Mouse (Mus musculus): ENCODE results near the gene Cpeb3.
"Not testable (repeated sequence)": the region's sequence is repeated elsewhere in the genome, so short reads cannot be mapped to it uniquely, and the experiment has no call there.

The Cpeb3 gene

GRCm38 (mm10) chr19:37090146-37091061, 118.0 kb downstream of the Cpeb3 start:
- intact Hi-C loops (cut with DNase I) = no loop called here

DNA sequence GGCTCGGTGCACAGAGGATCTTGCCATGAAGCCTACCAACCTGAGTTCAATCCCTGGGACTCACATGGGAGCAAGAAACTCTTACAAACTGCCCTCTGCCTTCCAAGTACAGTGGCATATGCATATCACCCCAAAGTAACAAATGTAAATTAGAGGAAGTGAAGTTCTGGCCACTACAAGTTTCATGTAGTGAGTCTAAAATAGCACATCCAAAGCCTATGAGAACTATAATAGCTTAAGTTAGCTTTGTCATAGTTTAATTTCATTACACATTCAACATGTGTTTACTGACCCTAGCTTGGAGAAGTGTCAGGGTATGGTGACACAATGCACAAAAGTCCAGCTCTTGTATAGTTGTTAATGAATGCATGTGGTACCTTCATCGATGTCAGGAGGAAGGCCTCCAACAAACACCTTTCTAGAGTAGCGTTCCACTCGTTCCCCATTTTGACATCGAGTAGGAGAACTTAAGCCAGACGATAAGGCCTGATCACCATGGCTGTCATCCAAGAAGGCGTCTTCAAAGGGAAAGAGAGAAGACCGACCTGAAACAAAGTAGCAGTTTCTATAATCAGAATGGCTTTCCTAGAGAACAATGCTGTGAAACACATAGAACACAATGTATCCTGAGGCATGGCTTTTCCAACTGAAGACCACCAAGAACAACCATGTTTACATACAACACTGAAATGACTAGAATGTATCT, 120.2 kb downstream of the Cpeb3 start:
- intact Hi-C loops (cut with DNase I) = loop anchor here (10.0 kb wide), 1 partner anchor 87 kb away; no protein-coding TSS in a partner anchor

- intact Hi-C loops (cut with DNase I) = loop anchor here (10.0 kb wide), 1 partner anchor 90 kb away; no protein-coding TSS in a partner anchor
Observed at GRCm38 (mm10) chr19:37084546-37084945, 123.9 kb downstream of the Cpeb3 start.

- intact Hi-C loops (cut with DNase I) = loop anchor here (10.0 kb wide), 1 partner anchor 93 kb away; no protein-coding TSS in a partner anchor
Observed at GRCm38 (mm10) chr19:37081467-37081866, 126.9 kb downstream of the Cpeb3 start.

GRCm38 (mm10) chr19:37079151-37079550, 129.2 kb downstream of the Cpeb3 start:
- intact Hi-C loops (cut with DNase I) = no loop called here

GRCm38 (mm10) chr19:37078571-37078970, 129.8 kb downstream of the Cpeb3 start:
- intact Hi-C loops (cut with DNase I) = no loop called here

DNA sequence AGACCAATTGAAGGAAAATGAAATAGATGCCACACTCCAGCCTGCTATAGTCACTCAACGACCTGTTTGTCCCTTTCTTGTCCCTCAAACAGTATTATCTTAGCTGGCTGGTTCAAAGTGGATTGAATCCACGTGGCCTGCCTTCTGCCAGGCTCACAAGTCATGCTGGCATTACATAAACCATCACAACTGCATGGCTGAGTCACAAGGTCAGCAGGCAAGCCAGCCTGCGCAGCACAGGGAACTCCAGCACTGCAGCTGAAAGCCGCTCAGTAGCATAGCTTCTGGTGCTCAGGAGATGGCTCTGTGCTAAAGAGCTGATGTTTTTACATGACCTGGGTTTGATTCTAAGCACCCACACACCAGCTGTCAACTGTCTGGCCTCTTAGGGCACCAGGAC, 130.3 kb downstream of the Cpeb3 start:
- intact Hi-C loops (cut with DNase I) = no loop called here

DNA sequence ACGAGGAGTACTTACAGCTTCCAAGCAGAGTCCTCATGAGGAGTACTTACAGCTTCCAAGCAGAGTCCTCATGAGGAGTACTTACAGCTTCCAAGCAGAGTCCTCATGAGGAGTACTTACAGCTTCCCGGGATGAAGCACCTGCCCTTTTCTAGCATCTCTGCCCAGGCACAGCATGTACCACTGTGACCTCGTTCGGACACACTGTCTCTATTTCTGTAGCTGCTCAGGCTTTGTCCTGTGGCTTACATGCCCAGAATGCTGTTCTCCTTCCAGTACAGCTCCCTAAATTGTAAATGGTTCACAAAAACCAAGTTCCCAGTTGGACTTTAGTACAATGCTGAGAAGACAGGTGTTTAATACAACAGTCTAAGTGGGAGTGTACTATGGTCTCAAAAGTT, 131.1 kb downstream of the Cpeb3 start:
- intact Hi-C loops (cut with DNase I) = not testable (repeated sequence)

- intact Hi-C loops (cut with DNase I) = no loop called here
Observed at GRCm38 (mm10) chr19:37076646-37077045, 131.8 kb downstream of the Cpeb3 start.

DNA sequence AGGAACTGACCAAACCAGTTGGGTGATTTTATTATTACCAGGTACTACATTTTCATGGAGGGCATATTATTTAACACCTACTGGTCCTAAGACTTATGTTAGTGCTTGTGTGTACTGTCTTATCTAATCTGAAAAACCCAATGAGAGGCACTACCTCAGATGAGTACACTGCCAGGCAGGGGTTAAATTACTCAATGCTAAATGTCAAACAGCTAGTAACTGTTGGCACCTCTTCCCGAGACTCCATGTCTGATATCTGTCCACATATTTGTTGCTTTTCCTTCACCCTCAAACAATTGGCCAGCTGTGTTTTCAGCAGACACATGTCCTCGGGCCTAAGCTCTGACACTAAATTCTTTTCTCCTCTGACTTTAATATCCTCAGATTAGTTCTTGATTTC, 132.3 kb downstream of the Cpeb3 start:
- intact Hi-C loops (cut with DNase I) = no loop called here

DNA sequence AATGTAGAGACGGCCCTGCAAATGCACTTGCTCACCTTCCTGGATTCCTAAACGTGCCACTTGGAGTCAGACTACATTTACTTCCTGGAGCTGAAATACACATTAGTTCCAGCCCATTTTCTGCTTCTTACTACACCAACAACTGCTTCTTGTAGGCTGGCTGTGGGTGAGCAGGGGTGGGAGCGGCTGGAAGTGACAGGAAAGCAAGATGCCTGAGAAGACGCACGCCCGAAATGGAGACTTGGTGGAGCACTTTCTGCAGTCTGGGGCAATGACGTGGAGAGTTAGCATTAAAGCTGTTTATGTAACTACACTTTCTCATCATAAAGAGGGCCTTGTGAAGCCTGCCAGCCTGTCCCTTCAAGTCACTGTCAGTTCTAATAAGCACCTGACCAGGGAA, 132.7 kb downstream of the Cpeb3 start:
- intact Hi-C loops (cut with DNase I) = no loop called here

DNA sequence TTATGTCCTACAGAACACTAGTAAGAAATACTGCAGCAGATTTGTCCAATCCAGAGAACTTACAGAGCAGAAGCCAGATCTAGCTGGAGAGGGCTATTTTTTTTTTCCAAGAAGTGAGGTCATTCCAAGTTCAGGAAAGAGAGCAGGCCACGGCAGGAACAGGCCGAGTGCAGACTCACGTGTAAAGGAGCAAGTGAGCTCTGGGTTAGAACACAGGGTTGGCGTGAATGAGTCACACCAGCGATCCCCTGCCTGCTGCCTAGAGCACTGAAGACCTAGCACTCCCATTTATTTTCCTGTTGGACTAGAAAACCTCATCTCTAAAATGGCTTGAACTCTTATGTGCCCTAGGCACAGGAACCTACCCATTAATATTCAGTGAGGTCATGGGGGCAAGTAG, 133.7 kb downstream of the Cpeb3 start:
- intact Hi-C loops (cut with DNase I) = no loop called here

DNA sequence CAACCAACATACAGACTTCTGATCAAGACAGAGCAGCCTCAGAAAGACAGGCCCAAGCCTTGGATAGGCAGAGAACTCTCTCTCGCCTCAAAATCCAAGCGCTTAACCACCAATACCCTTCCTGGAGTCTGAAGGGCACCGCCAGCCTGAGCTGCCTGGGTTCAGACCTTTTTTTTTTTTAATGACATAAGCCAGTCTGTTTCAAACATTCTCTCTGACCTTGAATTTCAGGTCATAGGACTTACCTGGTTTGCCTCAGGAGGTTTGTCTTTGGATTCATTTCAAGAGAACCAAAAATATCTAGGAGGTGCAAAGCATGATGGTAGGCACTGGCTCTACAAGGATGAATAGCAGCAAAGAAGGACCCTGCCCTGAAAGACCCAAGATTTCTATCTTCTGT, 134.1 kb downstream of the Cpeb3 start:
- intact Hi-C loops (cut with DNase I) = no loop called here

- intact Hi-C loops (cut with DNase I) = no loop called here
Observed at GRCm38 (mm10) chr19:37072871-37073629, 135.4 kb downstream of the Cpeb3 start.

GRCm38 (mm10) chr19:37069243-37069642, 139.2 kb downstream of the Cpeb3 start:
- intact Hi-C loops (cut with DNase I) = no loop called here

- intact Hi-C loops (cut with DNase I) = no loop called here
Observed at GRCm38 (mm10) chr19:37060078-37060477, 148.3 kb downstream of the Cpeb3 start.

- intact Hi-C loops (cut with DNase I) = no loop called here
Observed at GRCm38 (mm10) chr19:37059623-37060022, 148.8 kb downstream of the Cpeb3 start.

GRCm38 (mm10) chr19:37057161-37057905, 151.1 kb downstream of the Cpeb3 start:
- intact Hi-C loops (cut with DNase I) = no loop called here

DNA sequence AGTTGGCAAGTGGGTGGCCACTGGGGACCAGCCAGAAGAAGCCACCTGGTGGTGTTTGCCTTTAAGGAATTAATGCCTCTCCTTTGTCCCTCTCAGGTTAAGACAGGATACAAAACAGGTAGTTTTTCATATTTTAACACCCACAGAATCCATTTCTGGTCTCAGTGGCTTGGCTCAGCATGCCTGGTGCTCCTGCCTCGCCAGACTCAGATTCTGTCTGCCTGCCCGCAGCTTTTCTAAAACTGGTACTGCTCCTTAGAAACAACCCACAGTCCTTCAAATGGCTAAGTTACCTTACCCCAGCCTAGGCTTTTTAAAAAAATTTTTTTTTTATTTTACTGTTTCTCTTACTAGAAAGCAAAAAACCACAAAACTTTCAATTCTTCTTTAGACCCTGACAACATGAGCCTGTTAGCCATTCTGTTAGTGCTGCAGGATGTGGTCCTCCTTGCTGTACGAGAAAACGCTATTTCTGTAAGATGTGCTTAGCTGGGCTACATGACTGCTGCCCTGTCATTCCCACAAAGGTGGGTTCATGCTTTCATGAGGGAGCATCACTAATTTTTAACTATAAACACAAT, 152.3 kb downstream of the Cpeb3 start:
- intact Hi-C loops (cut with DNase I) = no loop called here

DNA sequence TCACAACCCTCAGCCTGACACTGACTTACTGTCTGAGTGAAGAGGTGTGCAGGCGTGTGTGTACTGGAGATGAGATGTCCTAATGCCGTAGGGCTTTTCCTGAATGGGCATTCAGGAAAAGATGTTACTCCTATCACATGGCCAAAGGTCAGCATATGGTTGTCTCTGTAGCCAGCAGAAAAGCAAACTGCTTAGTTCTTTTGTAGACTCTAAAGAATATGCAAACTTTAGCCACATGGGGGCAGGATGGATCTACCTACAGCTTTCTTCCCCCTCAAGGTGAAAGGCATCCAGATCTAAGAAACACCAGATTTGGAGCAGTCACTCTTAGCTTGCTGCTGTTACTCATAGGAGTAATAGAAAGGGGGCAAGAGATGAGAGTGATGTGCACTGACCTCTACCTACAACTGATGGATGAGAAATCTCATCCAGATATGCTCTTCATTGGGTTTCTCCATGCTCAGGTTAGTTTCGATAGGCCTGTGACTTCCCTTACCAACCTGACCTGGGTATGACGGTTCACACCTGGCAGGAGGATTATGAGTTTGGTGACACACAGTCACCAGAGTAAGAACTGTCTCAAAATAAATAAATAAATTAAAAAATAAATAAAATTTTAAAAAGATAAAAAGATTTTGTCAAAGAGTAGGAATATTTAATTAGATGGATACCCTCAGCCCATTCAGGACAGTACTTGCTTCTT, 157.6 kb downstream of the Cpeb3 start:
- intact Hi-C loops (cut with DNase I) = loop anchor here (5.0 kb wide), 2 partner anchors 162 to 217 kb away; no protein-coding TSS in a partner anchor

Measured in adrenal gland (tissue).